Mouse (Mus musculus): ENCODE measurements around the gene Mknk1. TPM values are rescaled to one million over a fixed set of nuclear protein-coding genes. Genes with fewer than 3 reads are reported as not detected.

Gene Mknk1
- polyA plus RNA-seq, 1 experiment from 2014 or later = 17.3 TPM

DNA sequence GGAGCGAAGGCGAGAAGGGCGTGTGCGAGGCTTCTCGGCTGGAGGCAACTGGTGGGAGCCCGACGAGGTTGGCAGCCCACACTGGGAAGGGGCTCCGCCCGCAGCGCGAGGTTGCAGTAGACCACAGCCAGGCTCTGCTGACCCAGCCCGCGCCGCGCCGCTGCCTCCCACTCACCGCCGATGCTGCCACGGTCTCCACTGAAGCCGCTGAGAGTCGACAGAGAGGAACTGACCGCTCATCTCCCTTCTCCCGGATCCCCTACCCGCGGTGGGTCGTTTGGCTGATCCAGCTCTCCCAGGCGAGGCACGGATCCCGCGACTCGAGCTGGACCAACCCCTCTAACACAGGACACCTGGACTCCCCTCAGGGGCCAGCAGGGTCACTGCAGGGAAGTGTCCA, 51.6 kb downstream of the Mknk1 start, which contains the start of gene 6430628N08Rik:
6430628N08Rik (plus strand) TSS at position 113 of the 400 bp plus-strand sequence.
- H3K36me3 ChIP-seq = no peaks in the 10 kb centered on the region
- no peak within 1 kb of the TSS for H3K27ac ChIP-seq
- peak within 1 kb of the TSS; percentile 32 for H3K4me3 ChIP-seq
- H3K9me3 ChIP-seq (replicated peaks) = no peaks in the 10 kb centered on the region
- ATAC-seq (replicated peaks; ENCODE audit: insufficient number of reproducible peaks, insufficient read depth, low FRiP score, low read depth) = peak; percentile 29; the same call in 1 of the 2 replicates
- peaks cover 57% of the 10 kb centered on the region for H3K27me3 ChIP-seq
- H3K9ac ChIP-seq = no peak within 1 kb of the TSS
- peak within 1 kb of the TSS; percentile 60 for H3K4me2 ChIP-seq
- WGBS = 1% methylated on average over 25 of the region's 31 CpGs
- peaks cover 8% of the 10 kb centered on the region for H3K4me1 ChIP-seq (replicated peaks)

DNA sequence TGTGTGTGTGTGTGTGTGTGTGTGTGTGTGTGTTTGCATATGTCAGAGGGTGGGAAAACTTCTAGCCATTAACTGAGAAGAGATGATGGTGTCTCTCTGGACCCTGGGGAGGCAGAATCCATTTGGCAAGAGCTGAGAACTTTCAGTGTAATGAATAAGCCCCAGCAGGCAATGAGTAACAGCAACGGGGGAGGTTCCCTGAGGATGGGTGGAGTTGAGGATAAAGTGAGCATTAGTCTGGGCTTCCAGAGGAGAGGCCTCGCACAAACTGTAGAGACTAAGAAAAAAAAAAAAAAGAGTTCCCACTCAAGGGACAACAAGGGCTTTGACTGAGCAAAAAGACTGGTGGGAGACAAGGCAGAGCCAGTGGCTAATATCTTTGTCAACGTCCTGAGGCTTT, 55.3 kb downstream of the Mknk1 start:
- ATAC-seq (replicated peaks; ENCODE audit: insufficient number of reproducible peaks, insufficient read depth, low FRiP score, low read depth) = no peak
- Histone ChIP-seq H3K4me3 (no peak overlapping the region), H3K9ac (no peak overlapping the region), H3K27ac (no peak overlapping the region), H3K4me2 (no peak overlapping the region), H3K9me3 (replicated peaks) (no peaks in the 10 kb centered on the region), H3K4me1 (replicated peaks) (peaks cover 16% of the 10 kb centered on the region), H3K36me3 (no peaks in the 10 kb centered on the region), H3K27me3 (peaks cover 80% of the 10 kb centered on the region)
- WGBS = 12% methylated on average over 3 of the region's 3 CpGs

DNA sequence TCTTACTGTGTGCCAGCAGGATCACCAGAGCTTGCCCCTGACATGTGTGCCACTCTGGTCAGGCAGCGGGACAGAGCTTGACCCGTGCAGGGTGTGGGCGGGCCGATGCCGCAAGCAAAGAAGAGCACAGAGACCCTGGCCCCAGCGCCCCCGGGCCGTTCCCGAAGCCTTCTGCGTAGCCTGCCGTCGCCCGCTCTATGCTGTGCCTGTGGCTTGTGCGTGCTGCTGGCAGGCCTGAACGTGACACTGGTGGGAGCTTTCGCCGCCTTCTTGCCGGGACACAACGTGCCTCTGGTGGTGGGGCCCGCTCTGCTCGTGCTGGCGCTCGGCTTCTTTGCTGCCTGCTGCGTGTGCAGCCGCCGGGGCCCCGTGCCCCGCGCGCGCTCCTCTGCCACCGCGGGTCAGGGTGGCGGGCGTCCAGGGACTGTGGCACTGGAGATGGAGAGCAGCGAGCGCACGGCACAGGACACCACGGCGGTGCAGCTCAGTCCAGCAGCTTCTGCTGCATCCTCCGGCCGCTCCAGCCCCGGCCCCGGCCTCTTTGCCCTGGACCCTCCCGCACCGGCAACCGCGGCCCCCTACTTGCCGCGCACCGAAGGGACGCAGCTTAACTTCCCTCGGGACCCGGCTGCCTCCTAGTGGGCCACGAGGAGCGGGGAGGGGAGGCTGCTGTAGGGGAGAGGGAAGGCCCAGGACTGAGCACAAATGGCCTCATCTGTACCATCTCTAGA, 59.1 kb downstream of the Mknk1 start:
- Histone ChIP-seq H3K9ac (no peak overlapping the region), H3K27ac (no peak overlapping the region), H3K4me2 (peak overlapping the region; percentile 82), H3K9me3 (replicated peaks) (no peaks in the 10 kb centered on the region), H3K36me3 (no peaks in the 10 kb centered on the region), H3K4me3 (peak overlapping the region; percentile 44), H3K27me3 (peaks cover 81% of the 10 kb centered on the region), H3K4me1 (replicated peaks) (peaks cover 8% of the 10 kb centered on the region)
- no peak; the same call in 1 of the 2 replicates for ATAC-seq (replicated peaks; ENCODE audit: insufficient number of reproducible peaks, insufficient read depth, low FRiP score, low read depth)
- WGBS = 1% methylated on average over 56 of the region's 56 CpGs

DNA sequence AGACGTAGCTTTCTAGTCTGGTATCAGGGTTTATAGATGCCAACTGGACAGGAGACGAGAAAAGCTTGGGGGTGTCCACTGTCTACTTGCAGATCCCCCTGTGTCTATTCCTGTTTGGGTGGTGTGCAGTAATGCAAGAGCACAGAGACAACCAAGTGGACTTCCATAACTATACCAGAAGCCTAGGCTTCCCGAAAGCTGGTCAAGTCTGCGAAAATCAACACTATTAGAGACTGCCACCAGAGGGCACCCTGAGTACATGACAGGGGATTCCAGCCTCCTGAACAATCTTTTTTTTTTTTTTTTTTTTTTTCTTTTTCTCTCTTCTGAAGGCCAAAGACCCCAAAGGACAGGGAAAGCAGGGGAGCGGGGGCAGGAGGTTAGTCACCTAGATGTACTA, 63.8 kb downstream of the Mknk1 start:
- peaks cover 6% of the 10 kb centered on the region for H3K4me1 ChIP-seq (replicated peaks)
- H3K4me2 ChIP-seq = no peak overlapping the region
- H3K36me3 ChIP-seq = no peaks in the 10 kb centered on the region
- WGBS = 15% methylated on average over 5 of the region's 5 CpGs
- no peak overlapping the region for H3K4me3 ChIP-seq
- no peaks in the 10 kb centered on the region for H3K9me3 ChIP-seq (replicated peaks)
- H3K9ac ChIP-seq = no peak overlapping the region
- no peak overlapping the region for H3K27ac ChIP-seq
- peaks cover 94% of the 10 kb centered on the region for H3K27me3 ChIP-seq
- no peak for ATAC-seq (replicated peaks; ENCODE audit: insufficient number of reproducible peaks, insufficient read depth, low FRiP score, low read depth)

DNA sequence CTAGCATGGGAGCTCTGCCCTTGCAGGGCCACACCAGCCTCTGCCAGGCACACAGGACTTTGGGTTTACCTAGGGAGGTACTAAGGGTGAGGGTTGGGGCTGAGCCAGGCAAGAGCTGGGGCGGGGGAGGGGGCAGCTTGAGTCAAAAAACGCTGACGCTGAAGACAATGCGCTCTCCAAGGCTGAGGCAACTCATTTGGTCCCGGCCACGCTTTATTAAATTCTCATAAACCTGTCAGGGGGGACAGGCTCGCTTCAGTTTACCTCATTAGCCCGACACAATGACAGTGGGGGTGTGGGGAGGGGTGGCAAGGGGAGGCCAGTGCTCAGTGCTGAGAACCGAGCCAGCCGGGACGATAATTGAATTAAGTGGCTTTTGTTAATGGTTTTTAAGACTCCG, 65.4 kb downstream of the Mknk1 start:
- no peak overlapping the region for H3K4me2 ChIP-seq

DNA sequence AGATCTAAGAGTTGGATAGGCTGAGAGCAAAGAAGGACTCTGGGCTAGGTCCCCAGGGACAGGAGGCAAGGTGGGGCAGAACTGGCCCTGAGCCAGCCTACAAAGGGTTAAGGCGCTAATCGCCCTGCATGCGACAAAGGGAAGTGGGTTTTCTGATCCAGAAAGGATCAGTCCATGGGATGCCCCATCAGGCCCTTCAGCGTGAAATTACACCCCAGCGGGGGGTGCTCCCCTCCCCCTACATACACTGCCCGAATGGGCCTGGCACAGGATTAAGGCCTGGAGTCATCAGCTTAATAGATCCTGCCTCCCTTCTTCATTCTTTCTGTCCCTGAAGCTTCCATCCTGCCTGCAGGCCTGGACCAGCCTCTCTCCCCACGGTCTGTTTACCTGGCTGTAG, 66.7 kb downstream of the Mknk1 start:
- Histone ChIP-seq H3K27ac (no peak overlapping the region), H3K4me1 (replicated peaks) (no peaks in the 10 kb centered on the region; the same call in 1 of the 2 replicates), H3K27me3 (peaks cover 89% of the 10 kb centered on the region), H3K36me3 (no peaks in the 10 kb centered on the region), H3K4me2 (no peak overlapping the region), H3K4me3 (no peak overlapping the region), H3K9ac (no peak overlapping the region), H3K9me3 (replicated peaks) (no peaks in the 10 kb centered on the region)
- WGBS = 14% methylated on average over 7 of the region's 7 CpGs
- no peak for ATAC-seq (replicated peaks; ENCODE audit: insufficient number of reproducible peaks, insufficient read depth, low FRiP score, low read depth)

More for the DNA sequence above, 65.4 kb downstream of the Mknk1 start:
- Histone ChIP-seq H3K9ac (no peak overlapping the region), H3K27ac (no peak overlapping the region), H3K4me1 (replicated peaks) (no peaks in the 10 kb centered on the region; the same call in 1 of the 2 replicates), H3K27me3 (peaks cover 93% of the 10 kb centered on the region), H3K36me3 (no peaks in the 10 kb centered on the region), H3K4me3 (no peak overlapping the region), H3K9me3 (replicated peaks) (no peaks in the 10 kb centered on the region)
- WGBS = 19% methylated on average over 12 of the region's 12 CpGs
- no peak for ATAC-seq (replicated peaks; ENCODE audit: insufficient number of reproducible peaks, insufficient read depth, low FRiP score, low read depth)

DNA sequence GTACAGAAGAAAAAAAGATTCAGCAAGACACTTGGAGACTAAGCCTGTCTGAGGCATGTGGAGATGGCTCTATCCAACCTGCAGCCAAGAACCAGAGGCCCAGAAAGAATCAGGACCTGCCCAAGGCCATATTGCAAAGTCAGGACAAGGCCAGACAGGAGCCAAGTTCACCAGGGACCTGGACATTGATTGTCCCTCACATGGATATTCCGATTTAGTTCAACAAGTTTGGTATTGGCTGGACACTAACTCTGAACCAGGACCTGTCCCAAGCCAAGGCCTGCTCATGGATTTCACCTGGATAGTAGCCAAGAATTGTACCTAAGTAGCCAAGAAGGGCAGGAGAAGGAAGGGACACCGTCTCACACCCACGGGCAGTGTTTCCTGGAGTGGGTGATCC, 67.8 kb downstream of the Mknk1 start:
- Histone ChIP-seq H3K9me3 (replicated peaks) (no peaks in the 10 kb centered on the region), H3K9ac (no peak overlapping the region), H3K4me2 (no peak overlapping the region), H3K4me3 (no peak overlapping the region), H3K36me3 (no peaks in the 10 kb centered on the region), H3K4me1 (replicated peaks) (no peaks in the 10 kb centered on the region; the same call in 1 of the 2 replicates), H3K27me3 (peaks cover 90% of the 10 kb centered on the region), H3K27ac (no peak overlapping the region)
- ATAC-seq (replicated peaks; ENCODE audit: insufficient number of reproducible peaks, insufficient read depth, low FRiP score, low read depth) = no peak
- WGBS = 78% methylated on average over 3 of the region's 3 CpGs

DNA sequence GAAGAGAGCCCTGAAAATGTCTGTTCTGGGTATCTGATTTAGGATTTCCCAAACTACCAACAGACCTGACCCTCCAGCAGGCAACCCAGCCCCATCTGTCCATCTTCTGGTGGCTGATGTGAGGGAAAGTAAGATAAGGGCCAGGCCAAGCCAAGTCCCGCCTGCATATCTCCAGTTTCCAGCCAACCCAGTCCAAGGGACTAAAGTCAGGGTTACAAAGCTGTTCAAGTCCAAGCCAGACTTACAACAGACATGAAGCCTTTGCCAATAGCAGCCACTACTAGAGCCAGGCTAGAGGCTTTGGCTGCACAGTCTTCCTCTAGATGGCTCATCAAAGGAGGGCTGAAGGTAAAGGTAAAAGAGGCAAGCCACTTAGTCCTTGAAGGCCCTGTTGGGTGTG, 69.0 kb downstream of the Mknk1 start:
- Histone ChIP-seq H3K36me3 (no peaks in the 10 kb centered on the region), H3K27ac (0 out of 2 replicates have a peak overlapping the region, but pooled peaks have one; percentile 7), H3K9me3 (replicated peaks) (no peaks in the 10 kb centered on the region), H3K27me3 (peaks cover 84% of the 10 kb centered on the region), H3K4me1 (replicated peaks) (no peaks in the 10 kb centered on the region; the same call in 1 of the 2 replicates), H3K4me3 (no peak overlapping the region), H3K9ac (no peak overlapping the region), H3K4me2 (no peak overlapping the region)
- WGBS = 32% methylated on average over 1 of the region's 1 CpGs
- ATAC-seq (replicated peaks; ENCODE audit: insufficient number of reproducible peaks, insufficient read depth, low FRiP score, low read depth) = no peak

DNA sequence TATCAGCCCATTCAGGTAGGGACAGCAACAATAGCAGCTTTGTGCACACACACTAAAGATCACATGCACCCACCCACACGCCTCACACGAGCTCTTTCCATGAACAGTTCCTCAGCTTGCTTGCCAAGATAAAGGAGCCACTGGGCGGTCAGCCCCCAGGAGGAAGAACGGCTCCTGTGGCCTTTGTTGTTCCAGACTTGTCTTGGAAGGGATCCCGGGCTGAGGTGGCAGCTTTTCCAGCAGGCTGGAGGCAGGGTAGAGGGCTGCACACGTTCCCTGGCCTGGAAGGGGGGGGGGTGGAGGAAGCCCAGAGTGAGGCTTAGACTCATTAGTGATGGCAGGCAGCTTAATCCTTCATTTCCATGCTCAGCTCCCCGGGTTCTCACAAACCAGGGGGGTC, 69.6 kb downstream of the Mknk1 start:
- Histone ChIP-seq H3K9me3 (replicated peaks) (no peaks in the 10 kb centered on the region), H3K27ac (no peak overlapping the region), H3K27me3 (peaks cover 78% of the 10 kb centered on the region), H3K9ac (no peak overlapping the region), H3K36me3 (no peaks in the 10 kb centered on the region), H3K4me3 (no peak overlapping the region), H3K4me1 (replicated peaks) (no peaks in the 10 kb centered on the region; the same call in 1 of the 2 replicates), H3K4me2 (no peak overlapping the region)
- 16% methylated on average over 7 of the region's 7 CpGs for WGBS
- ATAC-seq (replicated peaks; ENCODE audit: insufficient number of reproducible peaks, insufficient read depth, low FRiP score, low read depth) = peak; percentile 68; the same call in 1 of the 2 replicates

DNA sequence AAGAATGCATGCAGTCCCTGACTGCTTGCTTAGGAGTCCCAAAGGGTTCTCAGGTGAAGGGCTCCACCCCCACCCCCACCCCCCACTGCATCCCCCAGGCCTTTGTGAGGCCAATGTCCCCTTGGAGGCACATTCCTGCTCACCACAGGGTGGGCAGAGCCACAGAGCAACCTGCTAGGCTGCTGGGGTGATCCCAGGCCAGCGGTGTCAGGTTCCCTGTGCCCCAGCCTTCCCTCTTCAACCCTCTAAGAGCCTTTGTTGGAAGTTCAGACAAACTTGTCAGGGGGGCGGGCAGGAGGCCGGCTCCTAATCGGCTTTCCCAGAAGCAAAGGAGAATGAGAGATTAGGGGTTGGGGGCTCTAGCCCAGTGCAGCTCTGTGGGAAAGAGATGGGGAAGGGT, 72.6 kb downstream of the Mknk1 start:
- WGBS = 16% methylated on average over 4 of the region's 4 CpGs
- no peak overlapping the region for H3K9ac ChIP-seq
- no peaks in the 10 kb centered on the region; the same call in 1 of the 2 replicates for H3K4me1 ChIP-seq (replicated peaks)
- H3K4me2 ChIP-seq = no peak overlapping the region
- H3K9me3 ChIP-seq (replicated peaks) = no peaks in the 10 kb centered on the region
- H3K27ac ChIP-seq = no peak overlapping the region
- H3K4me3 ChIP-seq = no peak overlapping the region
- no peaks in the 10 kb centered on the region for H3K36me3 ChIP-seq
- no peak for ATAC-seq (replicated peaks; ENCODE audit: insufficient number of reproducible peaks, insufficient read depth, low FRiP score, low read depth)
- H3K27me3 ChIP-seq = peaks cover 56% of the 10 kb centered on the region

DNA sequence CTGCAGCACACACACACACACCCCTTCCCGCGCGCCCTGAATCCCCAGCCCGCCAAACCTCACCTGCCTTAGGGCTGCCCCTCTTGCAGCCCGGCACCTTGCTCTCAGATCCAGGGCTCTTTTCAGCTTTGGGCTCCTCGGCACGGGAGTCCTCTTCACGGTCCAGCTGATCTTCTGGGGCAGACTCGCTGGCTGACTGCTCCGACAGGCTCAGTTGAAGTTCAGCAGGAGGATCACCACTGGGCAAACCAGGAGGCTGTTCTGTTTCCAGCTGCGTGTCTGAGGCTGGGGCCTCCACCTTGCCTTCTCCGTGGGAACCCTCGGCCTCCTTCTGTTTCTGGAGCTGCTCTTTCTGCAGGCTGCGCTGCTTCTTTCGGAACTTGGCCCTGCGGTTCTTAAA, 80.9 kb downstream of the Mknk1 start:
- peaks cover 76% of the 10 kb centered on the region for H3K27me3 ChIP-seq
- no peak overlapping the region for H3K4me3 ChIP-seq
- H3K9ac ChIP-seq = no peak overlapping the region
- 74% methylated on average over 16 of the region's 16 CpGs for WGBS
- H3K4me2 ChIP-seq = no peak overlapping the region
- H3K4me1 ChIP-seq (replicated peaks) = no peaks in the 10 kb centered on the region
- H3K27ac ChIP-seq = no peak overlapping the region
- no peaks in the 10 kb centered on the region for H3K36me3 ChIP-seq
- H3K9me3 ChIP-seq (replicated peaks) = no peaks in the 10 kb centered on the region
- ATAC-seq (replicated peaks; ENCODE audit: insufficient number of reproducible peaks, insufficient read depth, low FRiP score, low read depth) = no peak

DNA sequence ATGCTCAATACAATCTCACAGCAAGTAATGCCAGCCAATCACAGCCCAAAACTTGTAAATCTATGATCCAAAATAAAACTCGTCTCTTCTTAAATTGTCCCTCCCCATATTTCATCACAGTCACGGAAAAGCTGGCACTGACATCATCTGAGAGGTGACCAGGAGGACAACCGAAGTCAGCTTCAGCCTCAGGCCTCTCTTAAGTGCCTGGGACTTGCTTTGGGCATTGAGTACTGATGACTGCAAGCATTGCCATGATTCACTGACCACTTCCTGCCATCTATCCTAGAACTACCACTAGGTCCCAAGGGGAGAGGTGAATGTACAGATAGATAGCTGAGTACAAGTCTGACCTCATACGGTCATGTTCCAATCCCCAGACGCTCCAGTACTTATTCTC, 83.7 kb downstream of the Mknk1 start:
- Histone ChIP-seq H3K36me3 (no peaks in the 10 kb centered on the region), H3K4me2 (no peak overlapping the region), H3K27ac (no peak overlapping the region), H3K4me1 (replicated peaks) (no peaks in the 10 kb centered on the region), H3K9me3 (replicated peaks) (no peaks in the 10 kb centered on the region), H3K4me3 (no peak overlapping the region), H3K27me3 (peaks cover 75% of the 10 kb centered on the region), H3K9ac (no peak overlapping the region)
- ATAC-seq (replicated peaks; ENCODE audit: insufficient number of reproducible peaks, insufficient read depth, low FRiP score, low read depth) = no peak
- 70% methylated on average over 5 of the region's 5 CpGs for WGBS
